Mouse (Mus musculus): ENCODE measurements at regions not wholly inside any gene's neighbourhood (a gene's known extent, or its start where the extent isn't known, plus 50 kb on each side); places are given as distances from the start of the nearest gene placed in this dataset.
"Not testable (repeated sequence)": the region's sequence is repeated elsewhere in the genome, so short reads cannot be mapped to it uniquely, and the experiment has no call there.

DNA sequence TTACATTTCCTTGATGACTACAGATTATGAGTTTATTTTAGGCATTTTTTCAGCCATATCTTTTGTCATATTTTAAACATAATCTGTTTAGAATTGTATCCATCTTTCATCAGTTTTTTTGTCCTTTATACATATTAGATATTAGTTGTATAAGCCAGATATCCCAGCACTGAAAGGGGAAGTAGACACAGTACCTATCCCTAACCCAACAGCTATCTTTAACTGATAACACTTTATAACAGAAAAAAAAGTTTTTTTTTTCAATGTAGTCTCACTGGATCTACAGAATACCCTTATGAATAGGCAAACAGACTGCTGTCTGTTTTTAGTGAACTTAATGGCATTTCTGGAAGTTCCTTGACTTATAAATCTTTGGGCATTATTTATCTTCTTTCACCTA lies 1152.1 kb upstream of the Fam98a start:
- no peak for DNase-seq (ENCODE audit: low spot score in 2 of 2)

DNA sequence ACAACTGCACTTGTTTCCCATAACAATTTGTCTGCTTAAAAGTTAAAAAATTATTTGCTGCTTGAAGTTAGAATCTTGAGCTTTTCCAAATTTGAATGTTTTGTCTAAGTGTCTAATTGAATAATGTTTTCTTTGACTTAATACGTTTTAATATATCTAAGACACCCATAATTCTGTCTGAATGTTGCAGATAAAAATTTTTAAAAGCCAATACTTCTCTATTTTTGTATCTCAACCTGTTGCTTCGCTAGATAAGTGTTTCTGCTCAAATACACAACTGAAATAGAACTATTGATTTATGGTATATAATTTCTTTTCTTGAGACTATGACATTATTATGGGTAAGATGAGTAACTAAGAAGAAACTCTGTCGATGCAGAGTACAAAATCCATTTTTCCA lies 1144.5 kb upstream of the Fam98a start:
- no peak for DNase-seq (ENCODE audit: low spot score in 2 of 2)

DNA sequence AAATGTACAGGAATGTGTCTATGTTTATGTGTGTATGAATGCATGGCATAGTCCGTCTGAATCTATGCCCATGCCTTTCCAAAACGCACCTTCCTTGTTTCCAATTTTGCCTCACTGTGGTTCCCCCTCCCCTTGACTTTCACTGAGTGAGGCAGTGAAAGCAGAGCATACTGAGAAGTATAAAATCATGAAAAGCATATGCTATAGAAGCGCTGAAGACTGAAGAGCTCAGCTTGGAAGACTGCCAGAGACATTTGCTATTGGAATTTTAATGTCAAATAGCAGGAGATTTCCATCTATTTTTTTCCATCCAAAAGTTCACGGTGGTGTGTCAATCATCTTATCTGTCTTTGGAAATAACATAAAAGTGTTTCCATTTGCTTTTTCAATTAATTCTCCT lies 1106.3 kb upstream of the Fam98a start:
- no peak for DNase-seq (ENCODE audit: low spot score in 2 of 2)

DNA sequence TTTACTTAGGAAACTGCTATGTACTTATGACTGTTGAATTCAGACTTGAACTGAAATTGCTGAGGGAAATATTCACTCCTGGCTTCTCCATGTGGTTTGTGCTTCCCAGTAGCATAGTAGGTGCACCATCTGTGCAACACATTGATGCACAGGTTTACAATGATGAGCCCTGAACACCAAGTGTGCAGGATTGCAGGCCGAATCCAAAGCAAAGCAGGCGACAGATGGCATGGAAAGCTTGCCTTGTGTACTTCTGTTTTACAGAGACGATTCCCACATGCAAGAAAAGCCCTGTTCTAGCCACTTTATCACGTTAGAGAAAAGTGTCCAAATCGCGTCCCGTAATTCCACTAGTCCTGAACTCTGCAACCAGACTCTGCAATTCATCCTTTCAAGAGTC lies 1074.2 kb upstream of the Fam98a start:
- no peak for DNase-seq (ENCODE audit: low spot score in 2 of 2)

DNA sequence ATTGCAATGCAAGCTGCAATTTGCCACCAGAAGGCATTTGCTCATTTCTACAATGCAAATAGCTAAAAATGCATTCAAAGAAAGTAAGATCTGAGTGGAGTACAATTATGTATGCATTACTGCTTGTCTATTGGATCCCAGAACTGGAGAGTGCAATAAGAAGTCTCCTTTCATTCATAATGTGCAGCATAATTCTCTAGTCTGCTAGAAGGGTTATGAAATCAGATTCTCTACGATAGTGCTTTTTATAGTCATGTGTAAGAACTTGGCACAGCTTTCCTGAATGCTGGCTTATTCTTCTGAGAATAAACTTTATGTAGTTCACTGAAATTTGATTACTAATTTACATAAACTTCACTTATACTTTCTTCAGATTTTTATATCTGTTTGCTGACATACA lies 1053.5 kb upstream of the Fam98a start:
- no peak for DNase-seq (ENCODE audit: low spot score in 2 of 2)

DNA sequence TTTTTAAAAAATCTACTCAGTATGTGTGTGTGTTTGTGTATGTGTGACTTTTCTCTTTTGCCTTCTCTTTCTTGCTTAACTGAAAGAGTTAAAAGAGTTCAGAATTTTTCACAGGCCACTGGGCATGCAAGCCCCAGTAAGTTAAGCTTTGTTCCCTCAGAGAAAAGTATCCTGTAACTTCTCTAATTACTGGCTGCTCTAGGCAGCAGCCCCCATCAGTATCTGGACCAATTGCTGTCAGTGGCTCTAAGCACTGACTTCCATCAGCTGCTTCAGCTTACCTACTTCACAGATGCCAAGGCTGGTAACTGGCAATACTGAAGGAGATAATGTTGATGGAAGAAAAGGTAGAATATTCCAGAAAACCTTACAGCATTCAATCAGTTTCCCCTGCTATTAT lies 1026.6 kb upstream of the Fam98a start:
- no peak for DNase-seq (ENCODE audit: low spot score in 2 of 2)

DNA sequence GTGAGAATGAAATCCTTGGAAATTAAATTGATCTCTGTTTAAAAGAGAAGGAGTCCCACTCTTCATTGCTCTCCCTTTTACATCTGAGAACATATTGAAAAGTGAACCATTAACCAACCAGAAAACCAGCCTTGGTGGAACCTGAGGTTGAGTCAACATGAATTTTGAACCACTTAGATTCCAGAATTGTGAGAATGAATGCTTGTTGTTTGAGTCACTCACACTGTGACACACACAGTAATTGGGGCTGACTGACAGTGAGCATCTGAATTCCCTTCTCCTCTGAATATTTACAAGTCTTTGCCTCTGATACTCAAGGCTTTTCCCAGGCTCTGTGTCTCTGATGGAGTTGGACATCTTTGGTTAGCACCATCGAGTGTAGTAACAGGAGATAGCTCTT lies 1008.0 kb upstream of the Fam98a start:
- no peak for DNase-seq (ENCODE audit: low spot score in 2 of 2)

DNA sequence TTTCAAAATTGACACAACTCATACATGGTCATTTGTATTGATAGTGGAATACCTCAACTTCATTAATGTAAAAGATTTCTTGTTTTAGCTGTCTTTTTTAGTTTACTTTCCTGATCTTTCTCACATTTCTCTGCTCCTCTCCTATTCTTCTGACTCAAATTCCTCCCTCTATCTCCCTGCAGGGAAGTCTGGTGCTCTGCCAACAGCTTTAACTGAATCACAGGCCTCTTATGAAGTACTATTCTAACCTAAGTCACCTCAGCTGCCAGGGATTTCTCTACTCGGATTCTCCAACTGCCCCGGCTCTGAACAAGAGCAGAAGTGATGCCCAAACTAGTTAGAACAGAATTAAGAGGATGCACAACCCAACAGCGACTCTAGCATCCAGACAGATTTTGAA lies 993.8 kb upstream of the Fam98a start:
- DNase-seq (ENCODE audit: low spot score in 2 of 2), result peak; percentile 7 to 17

DNA sequence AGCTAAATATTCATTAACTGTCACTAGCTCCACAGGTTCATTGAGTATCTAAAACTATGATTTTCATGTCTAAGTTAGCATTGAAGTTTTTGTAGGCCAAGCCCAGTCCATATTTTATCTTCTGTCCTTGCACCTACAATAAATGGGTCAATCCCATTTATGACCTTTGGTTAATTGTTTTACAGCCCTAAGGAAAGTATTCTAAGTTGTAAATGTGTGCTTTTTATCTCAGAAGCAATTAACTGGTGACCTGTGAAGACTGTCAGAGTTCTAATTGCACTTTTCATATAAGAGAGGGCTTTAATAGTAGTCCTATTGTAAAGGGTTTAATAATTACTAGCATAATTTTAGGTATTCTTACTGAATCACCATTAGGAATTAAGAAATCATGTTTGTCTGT lies 984.0 kb upstream of the Fam98a start:
- DNase-seq (ENCODE audit: low spot score in 2 of 2), result no peak

DNA sequence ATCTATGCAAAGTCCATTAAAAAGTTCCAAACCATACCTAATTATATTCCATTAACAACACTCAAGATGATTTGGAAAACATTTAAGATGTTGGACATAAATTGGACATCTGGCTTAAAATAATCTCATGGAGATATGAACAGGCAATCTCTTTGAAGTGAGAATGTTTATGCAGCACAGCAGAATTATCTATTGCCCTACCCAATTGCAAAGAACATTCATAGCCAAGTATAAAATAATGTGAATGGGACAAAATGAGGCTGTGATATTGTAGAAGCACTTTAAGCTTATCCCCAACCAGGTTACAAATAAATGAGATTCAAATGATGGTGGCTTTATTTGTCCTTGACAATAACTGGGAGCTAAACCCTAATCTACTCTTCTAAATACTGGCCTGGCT lies 950.0 kb upstream of the Fam98a start:
- no peak for DNase-seq (ENCODE audit: low spot score in 2 of 2)

DNA sequence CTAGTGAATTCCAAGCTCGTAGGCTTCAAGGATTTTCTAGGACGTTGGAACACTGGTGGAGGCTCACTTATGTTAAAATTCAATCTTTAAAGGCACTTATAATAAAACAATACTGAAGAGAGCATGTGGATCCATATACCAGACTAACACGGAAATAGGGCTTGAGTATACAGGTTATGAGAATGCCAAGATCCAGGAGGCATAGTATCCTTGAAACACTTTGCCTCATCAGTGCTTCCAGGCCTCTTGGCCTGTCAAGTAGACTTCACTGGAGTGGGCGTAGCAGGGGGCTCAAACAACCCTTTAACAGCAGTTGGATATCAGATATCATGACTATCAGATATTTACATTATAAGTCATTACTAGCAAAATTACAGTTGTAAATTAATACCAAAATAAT lies 948.7 kb upstream of the Fam98a start:
- DNase-seq (ENCODE audit: low spot score in 2 of 2), result no peak

DNA sequence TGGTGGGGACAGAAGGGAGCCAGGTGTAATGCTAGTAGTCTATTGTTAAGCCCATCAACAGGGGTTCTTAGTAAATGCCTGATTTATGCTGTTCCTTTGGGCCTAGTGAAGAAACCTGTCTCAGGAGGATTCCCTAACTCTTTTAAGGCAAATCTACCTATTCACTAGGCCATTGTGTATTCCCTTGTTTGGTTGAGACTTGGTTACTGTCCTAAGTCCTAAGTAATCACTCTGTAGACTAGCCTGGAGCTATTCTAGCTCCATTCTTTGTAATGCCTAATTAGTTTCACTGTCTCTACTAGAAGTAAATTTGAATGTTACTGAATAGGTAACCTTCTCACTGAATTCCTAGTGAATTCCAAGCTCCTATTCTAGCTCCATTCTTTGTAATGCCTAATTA lies 948.2 kb upstream of the Fam98a start:
- DNase-seq (ENCODE audit: low spot score in 2 of 2), result not testable (repeated sequence)

DNA sequence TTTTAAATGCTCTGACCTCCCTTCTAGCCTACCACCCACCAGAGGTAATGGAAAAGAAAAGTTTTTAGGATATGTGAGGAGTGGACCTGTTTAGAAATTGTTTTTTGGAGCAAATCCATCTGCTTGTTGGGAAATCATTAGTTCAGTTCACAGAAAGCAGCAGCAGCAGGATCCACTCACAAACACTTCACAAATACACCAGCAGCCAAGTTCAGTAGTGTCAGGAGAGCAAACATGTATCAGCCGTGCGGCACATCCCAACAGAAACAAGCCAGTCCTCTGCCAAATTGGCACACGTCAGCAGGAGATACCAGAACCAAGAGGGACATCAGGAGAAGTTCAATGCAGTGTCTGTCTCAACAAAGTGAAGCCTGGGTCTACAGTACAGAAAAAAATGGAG lies 935.6 kb upstream of the Fam98a start:
- no peak for DNase-seq (ENCODE audit: low spot score in 2 of 2)

DNA sequence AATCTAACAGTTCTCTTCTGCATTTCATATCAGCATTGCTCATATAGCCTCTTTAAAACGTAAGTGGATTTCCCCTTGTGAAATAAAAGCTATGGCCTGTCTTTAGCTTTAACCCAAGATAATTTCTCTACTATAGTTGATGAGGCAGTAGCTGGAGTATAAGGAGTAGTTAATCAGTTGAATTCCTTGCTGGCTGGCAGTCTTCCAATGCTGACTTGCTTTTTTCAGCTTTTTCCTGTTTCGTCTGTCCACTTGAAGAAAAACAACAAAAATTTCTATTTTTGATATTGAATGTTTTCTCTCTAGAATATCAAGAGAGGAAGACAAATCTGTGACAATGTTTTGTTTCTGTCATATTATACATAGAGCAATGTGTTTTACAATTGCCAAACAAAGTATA lies 932.4 kb upstream of the Fam98a start:
- no peak for DNase-seq (ENCODE audit: low spot score in 2 of 2)

DNA sequence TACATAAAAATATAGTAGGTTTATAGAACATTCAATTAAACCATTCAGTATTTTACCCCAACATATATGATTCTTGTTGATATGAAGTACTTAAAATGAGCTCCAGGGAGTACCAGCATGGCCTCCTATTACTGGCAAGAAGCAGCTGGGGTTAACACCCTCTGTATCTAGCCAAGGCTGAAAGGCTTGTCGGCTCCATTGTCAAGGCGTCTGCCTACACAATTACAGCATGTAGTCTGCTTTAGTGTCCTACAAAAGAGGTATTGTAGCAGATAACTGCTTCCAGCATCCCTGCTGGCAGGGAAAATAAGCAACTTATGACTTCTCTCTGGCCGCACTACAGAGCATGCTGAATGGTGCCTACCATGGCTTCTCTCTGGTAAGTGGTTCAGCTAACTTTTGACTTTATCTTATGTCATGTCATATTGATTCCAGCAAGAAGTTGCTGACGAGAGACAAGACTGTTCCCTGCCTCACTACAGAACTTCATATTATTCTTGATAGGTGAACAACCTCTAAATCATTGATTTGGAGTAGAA lies 899.6 kb upstream of the Fam98a start:
- DNase-seq (ENCODE audit: low spot score in 2 of 2), result no peak

Data from left cerebral cortex, adult 18-20 months (tissue).